Mouse (Mus musculus) c-Kit-positive CD71-positive TER-119-positive erythroid progenitor cells, embryonic 14.5 days (primary cell): ENCODE measurements at regions not wholly inside any gene's neighbourhood (a gene's known extent, or its start where the extent isn't known, plus 50 kb on each side); places are given as distances from the start of the nearest gene placed in this dataset.

Source experiments
- DNase-seq: peaks from one replicate; pipeline ENCODE4 v3.0.0-alpha.2; 2013; ENCODE audit warnings: low spot score

DNA sequence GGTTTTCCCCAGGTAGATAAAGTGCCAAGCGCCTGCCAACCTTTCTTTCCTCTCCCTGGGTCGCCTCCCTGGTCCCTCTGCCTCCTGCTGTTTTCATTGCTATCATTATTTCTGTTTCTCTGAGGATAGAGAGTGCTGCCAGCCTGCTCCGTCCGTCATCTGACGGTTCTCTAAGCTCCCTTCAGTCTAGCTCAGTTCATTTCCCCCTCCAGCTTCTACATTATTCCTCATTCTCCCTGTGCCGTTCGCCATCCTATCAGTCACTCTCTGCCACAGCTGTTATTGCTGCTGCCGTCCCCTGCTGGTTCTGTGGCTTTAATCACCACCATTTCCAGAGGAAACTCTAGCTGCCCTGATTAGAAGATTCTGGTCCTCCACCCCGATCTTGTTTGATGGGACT, 84.7 kb upstream of the Rfx3 start:
- no peak for DNase-seq

GRCm38 (mm10) chr19:28092252-28092651, 81.3 kb upstream of the Rfx3 start:
- DNase-seq = no peak

- DNase-seq = no peak
These were observed 76.9 kb upstream of the Rfx3 start for GRCm38 (mm10) chr19:28087607-28088546.

- no peak for DNase-seq
These were observed 59.4 kb upstream of the Rfx3 start for GRCm38 (mm10) chr19:28070386-28070785.
